Mouse (Mus musculus) kidney, adult 18-20 months (tissue): Measurements from ENCODE around the gene Ugdh.
"Not testable (repeated sequence)": the region's sequence is repeated elsewhere in the genome, so short reads cannot be mapped to it uniquely, and the experiment has no call there.

Experiments
- DNase-seq: peaks from one replicate; pipeline ENCODE4 v3.0.0; 2021

The Ugdh gene

DNA sequence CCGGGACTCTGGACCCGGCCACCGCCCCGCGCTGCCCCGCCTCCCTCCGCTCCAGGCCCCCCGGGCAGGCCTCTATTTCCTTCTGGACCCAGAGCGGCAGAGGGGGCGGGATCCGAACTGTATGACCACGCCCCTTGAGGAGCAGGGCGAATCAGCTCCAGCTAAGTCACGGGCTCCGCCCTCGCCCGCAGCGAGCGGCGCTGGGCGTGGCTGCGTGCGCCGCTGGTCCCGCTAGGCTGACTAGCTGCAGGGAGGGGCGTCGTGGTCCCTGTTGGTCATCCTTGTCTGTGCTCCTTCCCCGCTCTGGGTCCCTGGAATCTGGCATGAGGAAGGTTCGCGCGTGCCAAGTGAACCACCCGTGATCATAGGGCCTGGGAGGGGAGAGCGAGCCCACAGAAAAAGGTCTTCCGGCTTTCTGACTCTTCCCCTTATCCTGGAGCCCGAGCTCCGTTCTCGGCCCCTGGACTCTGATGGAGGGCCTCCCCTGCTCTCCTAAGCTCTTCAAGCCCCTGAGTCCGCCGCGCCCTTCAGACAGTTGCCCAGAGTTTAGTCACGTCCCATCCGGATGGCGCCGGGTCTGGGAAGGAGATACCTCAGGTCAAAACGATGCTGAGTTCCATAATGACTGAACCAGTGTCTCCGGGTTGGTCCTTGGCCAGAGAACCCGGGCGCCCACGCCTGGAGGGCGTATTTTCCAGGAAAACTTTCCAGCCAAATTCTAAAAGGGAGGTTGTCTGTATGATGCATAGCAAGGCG lies at the start of gene Ugdh:
Ugdh (minus strand) TSS at position 144 of the 756 bp plus-strand sequence.
- DNase-seq, result peak; percentile 100

DNA sequence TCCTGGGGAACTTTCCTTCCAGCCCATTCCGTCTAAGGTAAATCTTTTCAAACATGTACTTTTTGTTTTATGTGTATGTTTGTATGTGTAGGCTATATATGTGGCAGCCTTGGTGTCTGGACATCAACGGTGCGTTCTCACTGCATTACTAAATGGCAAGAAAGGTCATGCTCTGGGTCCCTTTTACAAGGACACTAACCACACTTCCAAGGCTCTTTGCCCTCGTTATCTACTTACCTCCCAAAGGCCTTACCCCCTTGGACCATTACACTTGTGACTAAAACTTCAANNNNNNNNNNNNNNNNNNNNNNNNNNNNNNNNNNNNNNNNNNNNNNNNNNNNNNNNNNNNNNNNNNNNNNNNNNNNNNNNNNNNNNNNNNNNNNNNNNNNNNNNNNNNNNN lies 47.2 kb upstream of the Ugdh start:
- DNase-seq, result no peak

DNA sequence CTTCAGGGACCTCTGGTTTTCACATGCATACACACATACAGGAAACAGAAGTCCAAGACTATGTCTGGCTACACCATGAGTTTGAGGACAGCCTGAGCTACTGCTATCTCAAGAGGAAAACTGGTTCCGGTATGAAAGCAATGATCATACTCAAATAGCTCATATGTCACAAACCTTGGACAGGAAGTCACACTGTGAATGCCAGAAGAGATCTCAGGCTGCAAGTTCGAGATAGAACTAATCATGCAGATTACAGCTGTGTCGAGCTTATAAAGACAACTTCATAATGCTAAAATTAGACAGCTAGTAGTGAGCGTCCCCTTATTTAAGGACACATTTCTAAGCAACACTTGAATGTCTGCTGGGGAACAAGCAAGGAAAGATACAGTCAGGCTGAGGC lies 44.8 kb upstream of the Ugdh start:
- DNase-seq, result no peak

DNA sequence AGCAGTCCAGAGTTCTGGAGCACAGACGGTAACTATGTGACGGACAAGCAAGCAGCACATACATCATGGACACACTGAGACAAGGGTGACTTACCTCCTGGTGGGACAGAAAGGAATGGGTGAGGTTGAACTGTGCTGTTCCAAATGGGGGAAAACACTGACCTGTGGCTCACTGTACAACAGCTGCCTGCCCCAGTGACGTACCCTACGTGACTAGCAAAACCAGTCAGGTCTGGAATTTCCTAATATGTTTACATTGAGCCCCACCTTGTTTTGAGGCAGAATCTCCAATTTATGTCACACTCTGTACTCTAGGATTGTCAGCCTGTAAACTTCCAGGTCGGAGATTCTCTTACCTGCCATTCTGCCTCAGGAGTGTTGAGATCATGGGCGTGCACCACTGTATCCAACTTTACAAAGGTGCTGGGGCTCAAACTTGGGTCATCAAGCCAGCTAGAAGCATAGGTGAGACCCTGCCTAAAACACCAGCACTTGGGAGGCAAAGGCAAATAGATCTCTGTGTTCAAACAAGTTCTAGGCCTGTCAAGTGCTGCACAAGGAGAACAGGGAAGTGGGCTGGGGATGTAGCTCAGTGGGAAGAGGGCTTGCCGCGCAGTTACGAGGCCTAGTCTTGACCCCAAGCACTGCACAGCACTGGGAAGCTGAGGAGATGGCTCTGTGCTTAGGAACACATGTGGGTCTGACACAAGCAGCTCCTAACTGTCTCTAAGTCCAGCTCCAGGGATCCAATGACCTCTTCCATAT lies 44.1 kb upstream of the Ugdh start:
- no peak for DNase-seq

DNA sequence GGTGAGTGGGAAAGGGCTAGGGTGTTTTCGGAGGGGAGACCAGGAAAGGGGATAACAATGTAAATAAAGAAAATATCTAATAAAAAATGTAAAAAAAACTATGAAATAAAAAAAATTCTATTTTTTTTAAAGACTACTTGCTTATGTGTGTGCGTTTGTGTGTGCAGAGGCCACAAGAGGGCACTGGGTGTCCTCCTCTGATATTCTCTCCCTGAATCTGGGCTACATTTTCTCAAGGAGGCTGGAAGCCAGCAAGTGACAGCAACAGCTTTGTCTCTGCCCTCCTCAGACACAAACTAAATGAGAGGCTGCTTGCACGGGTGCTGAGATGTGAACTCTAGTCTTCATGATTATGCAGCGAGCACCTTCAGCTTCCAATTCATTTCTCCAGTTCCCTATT lies 42.5 kb upstream of the Ugdh start:
- no peak for DNase-seq

DNA sequence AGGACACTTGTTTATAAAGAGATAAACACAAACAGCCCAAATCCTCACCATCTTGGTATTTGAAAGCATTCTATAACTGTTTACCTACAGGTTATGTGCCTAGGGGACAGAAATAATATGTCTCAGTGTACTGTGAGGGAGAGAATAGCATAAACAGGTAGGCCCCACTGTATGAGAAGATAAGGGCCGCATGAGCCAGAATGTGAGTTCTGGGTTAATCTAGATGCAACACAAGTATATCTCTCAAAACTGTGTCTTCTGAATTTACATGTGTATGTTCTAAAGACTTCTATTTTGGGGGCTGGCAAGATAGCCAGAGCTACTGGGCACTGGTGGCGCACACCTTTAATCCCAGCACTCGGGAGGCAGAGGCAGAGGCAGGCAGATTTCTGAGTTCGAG lies 41.0 kb upstream of the Ugdh start:
- not testable (repeated sequence) for DNase-seq

DNA sequence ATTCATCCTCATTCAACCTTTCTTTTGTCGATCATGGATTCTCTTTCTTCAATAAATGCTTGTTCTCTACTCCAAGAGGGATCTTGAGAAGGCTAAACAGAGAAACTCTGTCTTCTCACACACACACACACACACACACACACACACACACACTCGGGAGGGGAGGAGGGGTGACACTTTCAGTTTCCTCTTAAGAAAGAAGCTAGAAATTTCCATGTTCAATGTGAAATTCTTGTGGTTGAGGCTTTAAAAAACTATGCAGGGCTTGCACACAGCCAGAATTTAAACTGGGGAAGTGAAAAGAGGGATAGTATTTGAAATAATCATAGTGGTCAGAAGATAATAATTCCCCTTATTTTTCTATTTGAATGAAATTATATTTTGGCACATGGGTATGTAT lies 40.1 kb upstream of the Ugdh start:
- no peak for DNase-seq

DNA sequence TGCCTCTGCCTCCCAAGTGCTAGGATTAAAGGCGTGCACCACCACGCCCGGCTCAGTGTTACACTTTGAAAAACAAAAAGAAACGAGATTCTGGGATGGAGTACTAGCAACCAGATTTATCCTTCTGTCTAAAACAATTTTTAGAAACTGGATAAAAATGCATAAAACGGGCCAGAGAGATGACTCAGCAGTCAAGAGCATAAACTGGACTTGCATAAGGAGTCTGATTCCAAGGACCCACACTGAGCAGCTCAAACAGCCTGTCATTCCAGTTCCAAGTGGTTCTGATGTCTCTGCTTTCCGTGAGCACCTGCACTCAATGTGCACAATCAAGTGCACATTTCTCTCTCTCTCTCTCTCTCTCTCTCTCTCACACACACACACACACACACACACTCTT lies 34.0 kb upstream of the Ugdh start:
- DNase-seq, result no peak

DNA sequence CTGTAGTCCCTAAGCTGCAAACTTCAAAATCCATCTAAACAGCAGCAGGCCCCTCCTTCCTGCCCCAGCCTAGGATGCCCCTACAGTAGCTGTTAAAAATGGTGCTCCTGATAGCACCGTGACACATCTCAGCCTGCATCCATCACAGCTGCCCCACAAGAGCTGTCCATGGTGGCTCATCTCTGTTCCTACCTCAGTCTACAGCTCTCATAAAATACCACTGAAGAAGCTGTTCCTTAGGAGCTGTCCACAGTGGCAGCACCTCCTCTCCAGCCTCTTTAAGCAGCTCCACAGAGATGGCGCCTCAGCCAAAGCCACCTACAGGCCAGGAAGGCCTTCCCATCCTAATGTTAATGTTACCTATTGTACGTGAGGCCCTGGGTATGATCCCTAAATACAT lies 31.2 kb upstream of the Ugdh start:
- DNase-seq, result no peak

DNA sequence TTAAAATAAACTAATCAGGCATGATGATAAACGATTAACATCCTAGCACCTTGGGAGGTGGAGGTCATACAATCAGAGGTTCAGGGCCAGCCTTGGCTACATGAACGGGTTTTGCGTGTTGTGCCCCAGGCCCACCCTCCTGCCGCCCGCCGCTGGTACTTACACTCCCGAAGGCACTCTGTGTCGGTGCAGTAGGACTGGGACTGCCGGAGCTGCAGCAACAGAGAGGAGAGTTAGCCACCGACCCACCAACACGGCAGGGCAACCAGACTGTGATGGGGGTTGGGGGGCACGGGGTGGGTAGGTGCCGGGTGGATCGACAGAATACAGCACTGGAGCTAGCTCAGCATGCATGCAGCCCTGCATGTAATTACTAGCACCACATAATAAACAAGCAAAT lies 24.6 kb upstream of the Ugdh start:
- no peak for DNase-seq

DNA sequence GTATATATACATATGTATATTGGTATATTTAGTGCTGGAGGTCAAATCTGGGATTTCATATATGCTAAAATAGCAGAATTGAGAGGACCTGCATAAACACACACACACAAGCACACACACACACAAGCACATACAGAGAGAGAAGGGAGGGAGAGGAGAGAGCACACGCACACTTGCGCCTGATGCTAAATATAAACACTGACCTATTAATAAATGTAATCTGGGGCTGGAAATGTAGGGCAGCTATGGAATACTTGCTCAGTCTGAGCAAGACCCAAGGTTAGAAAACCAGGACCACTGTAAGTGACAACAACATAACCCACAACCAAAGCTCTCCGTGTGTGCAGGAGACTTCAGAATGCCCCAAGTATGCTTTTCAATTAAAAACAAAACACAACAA lies 23.7 kb upstream of the Ugdh start:
- DNase-seq, result no peak

DNA sequence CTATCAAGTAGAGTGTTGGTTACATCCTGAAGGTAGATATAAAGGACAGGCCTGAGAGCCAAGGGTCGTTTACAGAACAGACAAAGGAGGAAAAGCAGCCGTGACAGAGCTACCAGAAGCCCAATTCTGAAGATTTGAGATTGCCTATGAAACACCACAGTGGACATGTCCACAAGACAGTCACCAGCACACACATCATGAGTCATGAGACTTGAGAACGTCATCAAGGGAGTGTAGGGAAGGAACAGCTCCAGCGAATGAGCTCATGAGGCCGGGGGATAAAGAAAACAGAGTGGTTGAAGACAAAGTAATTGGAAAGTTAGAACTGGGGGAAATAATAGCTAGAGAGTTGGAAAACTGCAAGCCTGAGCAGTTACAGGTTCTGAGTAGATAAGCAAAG lies 22.1 kb upstream of the Ugdh start:
- no peak for DNase-seq

DNA sequence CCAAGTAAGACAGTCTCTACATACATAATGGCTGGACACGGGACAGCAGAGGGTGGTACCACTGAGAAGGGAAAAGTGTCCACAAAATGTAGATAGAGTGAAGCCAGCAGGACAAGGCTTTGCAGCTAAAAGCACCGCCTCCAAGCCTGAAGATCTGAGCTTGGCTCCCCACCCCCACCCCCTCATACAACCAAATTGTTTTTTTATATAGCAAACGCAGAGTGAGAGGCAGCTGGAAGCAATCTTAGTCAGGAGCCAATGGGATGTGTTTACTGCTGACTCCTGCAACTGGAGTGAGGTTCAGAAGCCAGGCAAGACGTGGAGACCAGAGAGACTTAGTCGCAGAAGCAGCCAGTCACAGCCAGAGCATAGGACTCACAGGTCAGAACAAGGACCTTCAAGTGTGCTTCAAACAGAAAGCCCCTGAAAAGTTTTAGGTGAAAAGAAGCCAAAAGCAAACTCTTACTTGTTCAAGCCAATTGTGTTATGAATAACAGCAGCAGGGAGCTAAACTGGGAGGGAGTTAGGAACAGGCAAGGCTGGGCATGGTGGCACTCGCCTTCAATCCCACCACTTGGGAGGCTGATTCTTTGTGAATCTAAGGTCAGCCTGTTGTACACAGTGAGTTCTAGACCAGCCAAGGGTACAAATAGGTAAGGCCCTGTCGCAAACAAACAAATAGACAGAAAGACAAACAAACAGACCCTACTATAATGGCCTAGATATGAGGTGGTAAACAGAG lies 21.5 kb upstream of the Ugdh start:
- no peak for DNase-seq

DNA sequence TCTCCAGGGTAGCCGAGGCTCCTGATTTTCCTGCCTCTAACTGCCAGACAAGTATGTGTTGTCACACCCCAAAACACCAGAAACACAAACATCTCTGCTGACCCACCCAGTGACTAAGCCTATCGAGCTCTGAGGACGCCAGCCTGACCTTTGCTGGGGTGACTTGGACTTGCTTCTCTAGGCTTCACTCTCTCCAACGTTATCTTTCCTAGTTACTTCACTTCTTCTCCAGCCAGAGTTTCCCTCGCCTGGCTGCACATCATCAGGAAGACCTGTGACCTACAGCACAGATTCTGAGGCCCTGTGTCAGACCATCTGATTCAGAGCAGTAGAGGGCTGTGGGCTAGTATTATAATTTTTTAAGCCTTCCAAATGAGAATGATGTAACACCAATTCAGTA lies 19.0 kb upstream of the Ugdh start:
- DNase-seq, result no peak

DNA sequence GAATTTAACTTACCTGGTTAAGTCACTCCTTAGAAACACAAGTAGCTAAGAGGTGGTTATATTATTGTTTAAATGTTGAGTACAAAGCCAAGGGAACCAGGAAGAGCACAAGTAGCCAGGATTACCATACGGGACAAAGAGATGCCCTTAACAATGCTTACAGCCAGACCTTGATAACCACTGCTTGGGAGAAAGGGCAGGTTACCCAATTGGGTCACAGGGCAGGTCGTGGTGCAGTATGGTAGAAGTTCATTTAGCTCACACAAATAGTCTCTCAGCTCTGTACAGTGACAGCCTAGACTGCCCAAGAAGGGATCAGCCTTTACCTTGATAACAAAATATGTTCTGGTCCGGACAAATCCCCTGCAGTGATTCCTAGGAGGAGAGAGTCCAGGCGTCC lies 13.2 kb upstream of the Ugdh start:
- DNase-seq, result no peak

DNA sequence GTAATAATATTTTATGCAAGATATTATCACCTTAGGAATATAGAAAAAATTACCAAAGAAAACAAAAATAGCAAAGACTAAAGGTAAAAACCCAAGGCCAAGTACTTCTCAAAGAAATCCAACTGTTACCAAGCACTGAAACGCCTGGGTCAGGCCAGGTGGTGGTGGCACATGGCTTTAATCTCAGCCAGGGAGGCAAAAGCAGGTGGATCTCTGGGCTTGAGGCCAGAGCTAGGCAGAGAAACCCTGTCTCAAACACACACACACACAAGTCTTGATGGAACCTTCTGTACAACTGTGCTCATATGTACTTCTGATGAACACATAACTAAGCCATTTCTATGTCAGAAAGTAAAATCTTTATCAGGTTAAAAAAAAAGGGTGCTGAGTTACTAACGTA lies 12.1 kb upstream of the Ugdh start:
- DNase-seq, result no peak

DNA sequence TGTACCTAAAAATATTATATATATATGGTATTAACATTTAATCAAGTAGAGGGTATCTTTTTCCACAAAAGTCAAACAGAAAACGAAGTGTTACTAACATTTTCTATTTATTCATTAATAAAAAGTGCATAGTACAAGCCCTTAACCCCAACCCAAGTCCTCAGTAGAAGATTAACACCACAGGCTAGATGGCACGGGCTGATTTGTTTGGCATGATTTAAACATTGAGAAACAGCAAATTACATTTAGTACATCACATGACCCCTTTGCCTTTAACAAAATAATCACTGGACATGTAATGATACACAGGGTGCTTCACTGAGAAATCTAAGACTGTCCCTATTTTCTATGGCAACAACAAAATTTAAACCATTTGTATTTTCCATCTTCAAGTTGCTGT lies 11.0 kb upstream of the Ugdh start:
- DNase-seq, result no peak

DNA sequence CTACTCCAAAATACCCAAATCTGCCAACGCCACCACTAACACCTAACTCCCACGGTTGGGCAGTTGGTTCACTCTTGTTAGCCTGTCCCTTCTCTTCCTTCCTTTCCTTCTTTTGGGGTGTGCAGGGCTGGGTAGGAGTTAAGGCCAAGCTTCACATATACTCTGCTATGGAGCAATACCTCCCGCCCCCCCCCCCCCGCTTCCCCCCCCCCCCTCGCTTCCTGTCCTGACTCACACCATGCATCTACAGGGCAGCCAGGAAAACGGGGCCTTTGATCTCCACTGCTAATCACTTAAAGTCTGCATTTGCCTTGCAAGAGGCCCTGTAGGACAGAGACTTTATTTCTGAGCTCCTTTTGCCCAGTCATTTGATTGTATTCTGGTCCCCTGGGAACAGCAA lies 9.2 kb upstream of the Ugdh start:
- DNase-seq, result no peak

DNA sequence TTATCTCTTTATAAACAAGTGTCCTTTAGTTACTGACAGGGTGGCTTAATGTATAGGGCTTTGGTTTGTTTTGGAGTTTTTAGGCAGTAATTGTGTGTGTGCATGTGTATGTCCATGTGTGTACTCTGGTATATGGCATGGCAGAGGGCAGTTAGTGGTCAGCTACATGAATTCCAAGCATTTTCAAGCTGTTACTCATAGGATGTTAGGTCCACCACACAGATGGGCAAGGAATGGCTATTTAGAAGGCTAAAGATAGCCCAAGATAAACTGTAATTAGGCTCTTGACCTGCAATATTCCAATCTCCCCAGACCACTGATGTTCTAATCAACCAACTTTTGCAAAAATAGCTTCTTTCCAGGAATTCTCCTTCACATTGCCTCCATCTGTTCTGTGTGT lies 2.3 kb upstream of the Ugdh start:
- DNase-seq, result no peak

DNA sequence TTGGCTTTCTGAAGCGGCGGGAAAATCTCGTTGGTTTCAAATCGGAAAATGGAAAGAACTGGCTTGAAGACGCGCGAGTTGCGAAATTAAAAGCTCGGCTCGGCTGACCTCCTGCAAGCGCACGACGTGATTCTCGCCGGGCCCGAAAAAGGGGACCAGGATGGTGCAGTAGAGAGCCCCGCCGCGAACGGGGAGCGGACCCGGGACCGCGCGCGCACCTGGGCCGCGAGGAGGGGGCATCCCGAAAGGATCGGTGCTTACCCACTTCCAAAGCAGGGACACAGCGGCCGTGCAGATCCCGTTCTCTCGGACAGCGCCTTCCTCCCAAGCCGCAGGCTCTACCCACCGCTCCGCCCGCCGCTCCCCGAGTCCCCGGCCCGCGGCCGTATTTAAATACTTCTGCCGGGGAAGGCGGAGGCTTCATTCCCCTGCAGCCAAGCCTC lies 365 bp downstream of the Ugdh start:
- DNase-seq, result no peak

DNA sequence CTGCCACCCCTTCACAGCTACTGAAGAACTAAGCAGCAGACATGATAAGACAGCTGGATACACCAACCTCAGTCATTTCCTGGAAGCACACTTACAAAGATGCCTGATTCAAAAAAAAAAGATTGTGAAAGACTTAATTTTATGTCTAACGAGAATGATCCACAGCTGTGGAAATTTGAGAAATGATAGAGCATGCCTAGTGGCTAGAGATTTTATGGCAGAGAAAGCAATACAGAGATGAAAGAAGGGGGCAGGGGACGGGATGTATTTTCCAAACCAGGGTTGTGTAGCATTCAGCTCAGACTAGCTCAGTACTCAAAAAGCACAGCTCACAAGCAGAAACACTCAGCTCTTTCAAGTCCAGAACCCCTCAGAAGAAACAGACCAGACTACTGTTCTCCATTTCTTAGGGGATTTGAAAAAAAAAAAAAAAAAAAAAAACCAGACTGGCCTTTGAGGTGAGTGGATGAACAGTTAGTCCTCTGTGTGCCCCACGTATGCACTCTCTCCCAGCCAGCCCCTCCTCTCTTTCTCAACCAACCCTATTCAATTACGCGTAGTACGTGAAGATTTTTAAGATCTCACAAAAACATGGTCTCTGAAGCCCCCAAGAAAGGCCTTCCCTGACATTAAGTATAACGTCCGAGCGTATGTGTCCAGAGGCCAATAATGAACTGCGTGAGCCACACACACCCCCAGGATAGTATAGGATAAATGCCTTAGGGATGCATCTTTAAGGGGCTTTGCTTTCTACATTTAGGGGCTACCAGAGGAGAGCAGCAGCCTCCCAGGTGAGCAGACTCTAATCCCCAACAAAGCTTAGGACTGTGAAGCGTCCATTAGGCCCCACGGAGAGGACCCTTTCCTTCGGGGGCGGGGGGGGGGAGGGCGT lies 1.0 kb downstream of the Ugdh start:
- peak; percentile 22 for DNase-seq

DNA sequence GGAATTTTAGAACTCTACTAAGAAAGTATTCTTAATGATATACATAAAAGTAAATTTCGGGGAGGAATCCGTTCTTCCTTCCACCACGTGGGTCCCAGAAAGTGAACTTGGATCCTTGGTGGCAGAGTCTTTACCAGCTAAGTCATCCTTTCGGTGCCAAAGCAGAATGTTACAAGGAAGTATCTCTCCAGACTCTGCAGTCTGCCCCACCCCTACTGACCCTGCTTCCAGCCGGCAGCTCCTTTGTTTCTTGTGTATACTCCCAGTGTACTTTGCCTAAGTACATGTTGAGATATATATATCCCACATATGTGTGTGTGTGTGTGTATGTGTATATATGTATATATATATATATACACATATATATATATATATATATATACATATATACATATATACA lies 6.3 kb downstream of the Ugdh start:
- no peak for DNase-seq

DNA sequence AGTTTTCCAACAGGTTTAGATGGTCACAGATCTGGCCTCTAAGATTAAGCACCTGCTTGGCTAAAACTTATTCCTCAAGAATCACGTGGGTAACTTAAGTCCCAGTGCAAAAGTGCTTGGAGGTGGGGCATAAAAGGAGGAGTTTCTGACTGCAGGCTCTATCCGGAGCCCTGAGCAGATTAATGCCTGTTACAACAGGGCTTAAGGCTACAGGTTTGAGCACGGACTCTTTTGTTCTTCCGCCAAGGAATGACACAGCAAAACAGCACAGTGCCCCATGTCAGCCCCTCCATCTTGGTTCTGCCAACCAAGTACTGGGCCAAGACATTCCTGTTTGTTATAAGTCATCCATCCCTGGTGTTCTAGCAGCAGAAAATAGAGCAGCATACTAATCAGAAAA lies 7.4 kb downstream of the Ugdh start:
- peak; percentile 49 for DNase-seq
